ENCODE assay signal across 15 mouse cellular contexts in the genomic region with DNA sequence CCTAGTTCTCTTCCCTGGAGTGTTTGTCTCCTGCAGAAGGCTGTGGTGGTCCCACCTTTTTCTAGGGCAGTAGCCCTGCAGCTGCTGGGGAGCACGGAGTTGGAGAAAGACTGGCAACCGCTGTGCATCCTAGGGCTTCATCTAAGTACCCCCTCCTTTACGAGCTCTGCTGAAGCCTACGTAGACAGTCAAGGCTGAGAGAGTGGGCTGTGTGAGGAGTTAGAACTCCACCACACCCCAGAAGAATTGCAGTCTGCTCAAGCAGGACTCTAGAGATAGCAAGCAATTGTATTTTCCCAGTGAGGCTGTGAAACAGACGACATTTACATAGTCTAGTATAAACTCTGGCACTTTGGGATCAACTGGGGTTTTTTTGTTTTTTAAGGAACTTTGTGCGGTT.
DNase-seq lines count a peak whose midpoint lies in the region.
"Had no signal": no experiment of that assay in that cellular context is flagged by ENCODE, and none has a peak within 500 bp of the region (broad histone marks: within the 10 kb centered on the region; RNA-seq: fewer than 3 reads in every experiment).

No protein-coding gene starts in this region.

- DNase-seq in heart, adult 11 months, result peak; percentile 64
- no peak for DNase-seq in heart, adult 8-10 months (ENCODE audit: low spot score)
- peak; percentile 34 for DNase-seq in right cerebral cortex, adult 18-20 months
- no peak for DNase-seq in right cerebral cortex, postnatal 4 days
- DNase-seq in telencephalon, adult 2 months (ENCODE audit: low read depth, low spot score), result peak; percentile 50
- no peak for DNase-seq in cerebellum, postnatal 14 days
- DNase-seq: adrenal gland, adult 2 months; adrenal gland, postnatal 10 days; adrenal gland, postnatal 25 days; cerebellum, adult 11-12 months; cerebellum, adult 2 months; cerebellum, adult 9-10 months; cerebellum, postnatal 10 days; cerebellum, postnatal 36 days; embryo, embryonic 11 days had no signal

Comparison
In these comparisons a context has a peak if more than half of its experiments do, and no peak if none do; other contexts are left out.
1. DNase-seq: peak in heart, adult 11 months (single experiment), right cerebral cortex, adult 18-20 months (single experiment) and telencephalon, adult 2 months (single experiment); none in heart, adult 8-10 months (single experiment), right cerebral cortex, postnatal 4 days (single experiment) and cerebellum, postnatal 14 days (0 of 2).